Mouse (Mus musculus) midbrain, embryonic 14.5 days (tissue): ENCODE measurements at regions not wholly inside any gene's neighbourhood (a gene's known extent, or its start where the extent isn't known, plus 50 kb on each side); places are given as distances from the start of the nearest gene placed in this dataset.

Source experiments
- ATAC-seq: fragments of 200-750 bp; cut with Nextera tagmentation; 2 replicates; pipeline ENCODE4 v1.8.0; 2017; ENCODE audit warnings: moderate number of reproducible peaks, moderate library complexity; ENCODE audit not compliant: low FRiP score, low TSS enrichment
- DNase-seq: peaks from one replicate; pipeline ENCODE4 v3.0.0-alpha.2; 2015
- H3K27ac ChIP-seq: fragments of 300-500 bp; sonication (generic); replicated peaks from 2 replicates; pipeline ENCODE4 v1.5.1; 2014; ENCODE audit warnings: mild to moderate bottlenecking, low read depth, low read length, moderate library complexity
- H3K27me3 ChIP-seq: fragments of 300-500 bp; sonication (generic); 2 replicates; pipeline ENCODE4 v1.6.1; 2014; ENCODE audit warnings: low read length, control low read depth, mixed read lengths; ENCODE audit not compliant: control insufficient read depth, insufficient read depth
- H3K36me3 ChIP-seq: fragments of 300-500 bp; sonication (generic); 2 replicates; pipeline ENCODE4 v1.6.1; 2014; ENCODE audit warnings: low read length, control low read depth; ENCODE audit not compliant: control insufficient read depth, insufficient read depth
- H3K4me1 ChIP-seq: fragments of 300-500 bp; sonication (generic); 2 replicates; pipeline ENCODE4 v1.6.1; 2014; ENCODE audit warnings: mild to moderate bottlenecking, antibody characterized with exemption, low read length, control low read depth; ENCODE audit not compliant: control insufficient read depth, insufficient read depth
- H3K4me2 ChIP-seq: fragments of 300-500 bp; sonication (generic); 2 replicates; pipeline ENCODE4 v1.6.1; 2014; ENCODE audit warnings: mild to moderate bottlenecking, low read length, moderate library complexity
- H3K4me3 ChIP-seq: fragments of 300-500 bp; sonication (generic); replicated peaks from 2 replicates; pipeline ENCODE4 v1.5.1; 2014; ENCODE audit warnings: low read depth, low read length
- H3K9ac ChIP-seq: fragments of 300-500 bp; sonication (generic); replicated peaks from 2 replicates; pipeline ENCODE4 v1.6.1; 2014; ENCODE audit warnings: mild to moderate bottlenecking, low read length, moderate library complexity
- H3K9me3 ChIP-seq: fragments of 300-500 bp; sonication (generic); 2 replicates; pipeline ENCODE4 v1.6.1; 2016; ENCODE audit warnings: low read length, control low read depth, mixed read lengths; ENCODE audit not compliant: control insufficient read depth
- WGBS: fragments of 180-500 bp; shearing (Covaris S2); extraction: QIAGEN DNeasy Blood & Tissue Kit; methylation state at CpG from one replicate; pipeline ENCODE4 v1.1.7; 2014; 5-methylcytosine and 5-hydroxymethylcytosine counted together

- Histone ChIP-seq H3K36me3 (no peaks in the 10 kb centered on the region), H3K4me1 (peaks cover 6% of the 10 kb centered on the region; the same call in 1 of the 2 replicates), H3K4me2 (no peak overlapping the region), H3K27me3 (no peaks in the 10 kb centered on the region), H3K4me3 (no peak overlapping the region), H3K27ac (no peak overlapping the region), H3K9ac (no peak overlapping the region), H3K9me3 (no peaks in the 10 kb centered on the region)
- ATAC-seq, result no peak
- WGBS, result 35% methylated on average over 19 of the region's 19 CpGs
- DNase-seq, result peak; percentile 50
Measured at GRCm38 (mm10) chr8:34380615-34381014, 269.1 kb upstream of the Gm10131 start.

- ATAC-seq, result no peak
- no peak overlapping the region for H3K4me3 ChIP-seq
- WGBS, result 29% methylated on average over 3 of the region's 3 CpGs
- no peak for DNase-seq
- no peaks in the 10 kb centered on the region for H3K9me3 ChIP-seq
- no peak overlapping the region for H3K9ac ChIP-seq
- H3K4me1 ChIP-seq, result peaks cover 10% of the 10 kb centered on the region; the same call in 1 of the 2 replicates
- H3K4me2 ChIP-seq, result no peak overlapping the region
- no peaks in the 10 kb centered on the region for H3K27me3 ChIP-seq
- H3K36me3 ChIP-seq, result no peaks in the 10 kb centered on the region
- 0 out of 2 replicates have a peak overlapping the region, but pooled peaks have one; percentile 38 for H3K27ac ChIP-seq
Measured at GRCm38 (mm10) chr8:34377154-34377553, 265.6 kb upstream of the Gm10131 start.

- Histone ChIP-seq H3K27me3 (no peaks in the 10 kb centered on the region), H3K9ac (no peak overlapping the region), H3K9me3 (no peaks in the 10 kb centered on the region), H3K27ac (no peak overlapping the region), H3K4me2 (no peak overlapping the region), H3K4me1 (peaks cover 23% of the 10 kb centered on the region; the same call in 1 of the 2 replicates), H3K4me3 (no peak overlapping the region), H3K36me3 (no peaks in the 10 kb centered on the region)
- DNase-seq, result no peak
- 81% methylated on average over 9 of the region's 9 CpGs for WGBS
- ATAC-seq, result no peak
Measured at GRCm38 (mm10) chr8:34374242-34374641, 262.7 kb upstream of the Gm10131 start.

- H3K36me3 ChIP-seq, result no peaks in the 10 kb centered on the region
- no peak overlapping the region for H3K9ac ChIP-seq
- ATAC-seq, result no peak
- H3K4me1 ChIP-seq, result peaks cover 23% of the 10 kb centered on the region; the same call in 1 of the 2 replicates
- no peak overlapping the region for H3K4me3 ChIP-seq
- WGBS, result 43% methylated on average over 6 of the region's 6 CpGs
- H3K27me3 ChIP-seq, result no peaks in the 10 kb centered on the region
- peak overlapping the region; percentile 68; the same call in 1 of the 2 replicates for H3K27ac ChIP-seq
- H3K4me2 ChIP-seq, result no peak overlapping the region
- no peaks in the 10 kb centered on the region for H3K9me3 ChIP-seq
- no peak for DNase-seq
Measured at GRCm38 (mm10) chr8:34372666-34372980, 261.1 kb upstream of the Gm10131 start.

GRCm38 (mm10) chr8:34371973-34372665, 260.6 kb upstream of the Gm10131 start:
- no peak for ATAC-seq
- H3K36me3 ChIP-seq, result no peaks in the 10 kb centered on the region
- H3K27ac ChIP-seq, result peak overlapping the region; percentile 68
- no peaks in the 10 kb centered on the region for H3K9me3 ChIP-seq
- H3K4me2 ChIP-seq, result no peak overlapping the region
- DNase-seq, result peak; percentile 53
- peaks cover 23% of the 10 kb centered on the region; the same call in 1 of the 2 replicates for H3K4me1 ChIP-seq
- no peaks in the 10 kb centered on the region for H3K27me3 ChIP-seq
- no peak overlapping the region for H3K9ac ChIP-seq
- 74% methylated on average over 17 of the region's 17 CpGs for WGBS
- no peak overlapping the region for H3K4me3 ChIP-seq

- Histone ChIP-seq H3K4me3 (no peak overlapping the region), H3K4me2 (no peak overlapping the region), H3K27ac (peak overlapping the region; percentile 68), H3K9me3 (no peaks in the 10 kb centered on the region), H3K27me3 (no peaks in the 10 kb centered on the region), H3K9ac (0 out of 2 replicates have a peak overlapping the region, but pooled peaks have one; percentile 16), H3K4me1 (peaks cover 17% of the 10 kb centered on the region; the same call in 1 of the 2 replicates), H3K36me3 (no peaks in the 10 kb centered on the region)
- no peak for DNase-seq
- WGBS, result 57% methylated on average over 5 of the region's 5 CpGs
- no peak for ATAC-seq
Measured at GRCm38 (mm10) chr8:34371391-34371790, 259.9 kb upstream of the Gm10131 start.

GRCm38 (mm10) chr8:34368556-34368955, 257.0 kb upstream of the Gm10131 start:
- H3K9ac ChIP-seq, result no peak overlapping the region
- DNase-seq (no peak), ATAC-seq (no peak)
- no peak overlapping the region for H3K27ac ChIP-seq
- 83% methylated on average over 2 of the region's 2 CpGs for WGBS
- no peaks in the 10 kb centered on the region for H3K36me3 ChIP-seq
- no peaks in the 10 kb centered on the region for H3K9me3 ChIP-seq
- peaks cover 17% of the 10 kb centered on the region; the same call in 1 of the 2 replicates for H3K4me1 ChIP-seq
- H3K27me3 ChIP-seq, result no peaks in the 10 kb centered on the region
- H3K4me3 ChIP-seq, result no peak overlapping the region
- H3K4me2 ChIP-seq, result no peak overlapping the region

- no peak for ATAC-seq
Measured at GRCm38 (mm10) chr8:34364446-34365035, 253.0 kb upstream of the Gm10131 start.

GRCm38 (mm10) chr8:34363679-34364078, 252.1 kb upstream of the Gm10131 start:
- WGBS, result 73% methylated on average over 13 of the region's 13 CpGs
- no peak overlapping the region for H3K9ac ChIP-seq
- H3K4me2 ChIP-seq, result no peak overlapping the region
- no peaks in the 10 kb centered on the region for H3K36me3 ChIP-seq
- ATAC-seq (no peak), DNase-seq (no peak)
- no peaks in the 10 kb centered on the region for H3K9me3 ChIP-seq
- 0 out of 2 replicates have a peak, but pooled peaks cover 4% of the 10 kb centered on the region for H3K4me1 ChIP-seq
- no peak overlapping the region for H3K27ac ChIP-seq
- no peak overlapping the region for H3K4me3 ChIP-seq
- H3K27me3 ChIP-seq, result no peaks in the 10 kb centered on the region

More at GRCm38 (mm10) chr8:34364446-34365035, 253.0 kb upstream of the Gm10131 start:
- H3K4me2 ChIP-seq, result no peak overlapping the region
- 0 out of 2 replicates have a peak, but pooled peaks cover under 1% of the 10 kb centered on the region for H3K4me1 ChIP-seq
- H3K36me3 ChIP-seq, result no peaks in the 10 kb centered on the region
- 87% methylated on average over 18 of the region's 18 CpGs for WGBS
- H3K9ac ChIP-seq, result no peak overlapping the region
- no peaks in the 10 kb centered on the region for H3K9me3 ChIP-seq
- DNase-seq, result no peak
- no peaks in the 10 kb centered on the region for H3K27me3 ChIP-seq
- no peak overlapping the region for H3K27ac ChIP-seq
- no peak overlapping the region for H3K4me3 ChIP-seq
